Mouse (Mus musculus) bone marrow macrophage, adult 2 months (primary cell): ENCODE measurements around the gene Slc35f1. TPM values are rescaled to one million over a fixed set of nuclear protein-coding genes. Genes with fewer than 3 reads are reported as not detected.

ENCODE experiments used
- H3K27ac ChIP-seq: 2 replicates; pipeline ENCODE4 v1.5.1; 2012; ENCODE audit warnings: low read depth, low read length; ENCODE audit not compliant: insufficient read depth
- H3K4me1 ChIP-seq: 2 replicates; pipeline ENCODE4 v1.6.1; 2012; ENCODE audit warnings: low read length; ENCODE audit not compliant: control insufficient read depth, insufficient read depth
- H3K4me3 ChIP-seq: 2 replicates; pipeline ENCODE4 v1.5.1; 2012; ENCODE audit warnings: mild to moderate bottlenecking, low read length, moderate library complexity; ENCODE audit not compliant: insufficient read depth
- CTCF ChIP-seq: IDR thresholded peaks from 2 replicates; pipeline ENCODE4 v1.5.1; 2012; ENCODE audit warnings: low read depth, mild to moderate bottlenecking, low read length, moderate library complexity
- POLR2A ChIP-seq: IDR thresholded peaks from 2 replicates; pipeline ENCODE4 v1.6.1; 2012; ENCODE audit warnings: mild to moderate bottlenecking, low read depth, low read length, borderline replicate concordance
- polyA plus RNA-seq: library from polyadenylated mRNA; stranded (reverse); fragments of >200 nt; gene quantifications from 2 replicates; pipeline ENCODE4 v1.2.4, GENCODE M21; 2012; ENCODE audit not compliant: missing spikeins, insufficient read depth, insufficient read length

Slc35f1 gene
- polyA plus RNA-seq: not detected in 2 replicates

DNA sequence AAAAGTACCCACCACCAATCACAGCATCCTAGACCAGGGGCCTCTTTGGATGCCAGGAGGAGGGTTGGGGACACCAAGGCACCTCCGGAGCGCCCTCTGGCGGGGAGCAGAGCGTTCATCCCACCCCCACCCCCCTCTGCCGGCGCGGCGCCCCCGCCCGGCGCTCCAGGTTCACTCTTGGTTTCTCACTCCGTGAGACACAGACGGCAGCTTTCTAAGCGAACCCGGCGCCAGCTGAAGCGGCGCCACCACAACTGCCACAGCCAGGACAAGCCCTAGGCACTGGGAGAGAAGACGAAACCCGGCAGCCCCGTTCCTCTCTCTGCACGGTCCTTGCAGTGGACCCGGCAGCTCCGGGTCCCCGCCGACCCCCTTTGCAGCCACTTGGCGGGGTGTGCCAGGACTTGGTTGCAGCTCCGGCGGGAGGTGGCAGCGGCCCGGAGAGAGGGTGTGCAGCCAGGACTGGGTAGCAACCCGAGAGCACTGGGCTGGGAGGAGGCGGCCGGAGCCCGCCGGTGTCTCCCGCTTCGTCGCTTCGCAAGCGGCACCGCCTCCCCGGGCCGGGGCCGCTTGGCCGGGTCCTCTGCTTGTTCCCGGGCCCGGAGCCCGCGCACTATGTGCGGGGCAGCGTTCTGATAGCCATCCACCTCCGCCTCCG lies at the start of gene Slc35f1:
Slc35f1 (plus strand) TSS at position 200 of the 658 bp plus-strand sequence.
- TF ChIP-seq POLR2A: no peak
- TF ChIP-seq CTCF: peak; percentile 48
- peak within 1 kb of the TSS; percentile 40 for H3K4me3 ChIP-seq
- H3K27ac ChIP-seq: no peak within 1 kb of the TSS
- no peaks in the 10 kb centered on the region for H3K4me1 ChIP-seq

DNA sequence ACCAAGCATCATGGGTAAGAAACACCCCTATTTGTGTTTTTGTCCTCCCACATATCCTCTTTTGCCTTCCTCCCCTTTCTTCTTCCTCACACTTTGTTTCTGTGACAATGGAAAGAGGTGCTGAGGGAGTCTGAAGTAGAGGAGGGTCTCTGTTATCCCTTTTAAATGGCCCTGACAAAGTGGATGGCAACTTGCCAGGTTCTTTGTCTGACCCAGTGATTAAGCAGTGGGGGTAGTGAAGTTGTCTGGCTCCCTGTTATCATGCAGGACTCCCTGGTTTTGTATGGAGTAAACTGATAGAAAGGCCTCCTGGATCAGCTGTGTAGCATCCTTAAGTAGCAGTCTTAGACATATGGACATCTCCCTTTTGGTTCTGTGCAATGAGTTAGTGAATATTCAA lies 19.1 kb upstream of the Slc35f1 start:
- H3K4me3 ChIP-seq: no peak overlapping the region
- H3K27ac ChIP-seq: no peak overlapping the region
- no peaks in the 10 kb centered on the region for H3K4me1 ChIP-seq
- no peak for TF ChIP-seq CTCF
- no peak for TF ChIP-seq POLR2A

DNA sequence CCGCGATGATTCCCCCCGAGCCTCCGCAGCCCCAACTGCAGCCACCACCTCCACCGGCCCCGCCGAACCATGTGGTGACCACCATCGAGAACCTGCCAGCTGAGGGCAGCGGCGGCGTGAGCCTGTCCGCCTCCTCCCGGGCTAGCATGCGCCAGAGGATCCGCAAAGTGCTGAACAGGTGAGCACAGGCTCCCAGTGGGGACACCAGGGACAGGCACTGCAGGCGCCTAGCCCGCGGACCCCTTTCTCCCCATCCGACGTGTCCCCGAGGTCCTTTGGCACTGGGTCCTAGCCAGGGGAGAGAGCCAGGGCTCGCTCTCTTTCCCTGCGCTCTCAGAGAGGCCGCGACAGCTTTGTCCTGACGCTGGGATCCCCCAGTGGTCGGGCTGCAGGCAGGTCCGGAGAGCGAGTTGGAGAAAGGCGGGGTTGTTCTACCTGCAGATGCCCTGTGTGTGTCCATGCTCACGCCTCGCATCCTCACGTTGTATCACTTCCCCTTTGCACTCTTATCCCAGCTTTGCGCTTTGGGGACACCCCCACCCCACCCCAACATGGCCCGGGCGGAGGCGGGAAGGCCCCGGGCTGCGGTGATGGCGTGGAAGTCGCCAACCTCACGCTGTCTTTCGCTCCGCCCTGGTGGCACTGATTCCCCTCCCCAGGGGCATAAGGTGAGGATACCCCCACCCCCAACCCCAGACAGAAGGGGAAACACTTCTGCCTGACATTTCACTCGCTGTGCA lies 829 bp downstream of the Slc35f1 start:
- Histone ChIP-seq H3K4me3 (peak overlapping the region; percentile 40; the same call in 1 of the 2 replicates), H3K27ac (no peak overlapping the region), H3K4me1 (no peaks in the 10 kb centered on the region)
- no peak for TF ChIP-seq POLR2A
- TF ChIP-seq CTCF: no peak

DNA sequence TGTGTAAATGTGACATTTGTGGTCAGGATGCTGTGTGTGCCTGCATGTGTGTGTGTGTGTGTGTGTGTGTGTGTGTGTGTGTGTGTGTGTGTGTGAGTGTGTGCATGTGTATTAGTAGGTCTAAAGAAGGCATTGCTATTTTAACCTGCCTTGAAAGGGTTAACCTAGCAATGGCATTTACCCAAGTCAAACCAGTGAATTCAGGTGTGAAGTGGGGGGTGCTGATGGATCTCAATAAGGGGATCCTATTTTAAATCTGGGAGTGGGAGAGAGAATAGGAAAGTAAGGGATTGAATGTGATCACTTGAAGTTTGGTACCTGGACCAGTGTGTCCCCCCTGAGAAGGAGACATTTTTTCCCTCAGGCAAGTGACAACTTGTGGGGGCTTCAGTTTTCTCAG lies 13.4 kb downstream of the Slc35f1 start:
- no peak overlapping the region for H3K4me3 ChIP-seq
- no peaks in the 10 kb centered on the region for H3K4me1 ChIP-seq
- TF ChIP-seq CTCF (no peak), POLR2A (no peak)
- H3K27ac ChIP-seq: no peak overlapping the region

DNA sequence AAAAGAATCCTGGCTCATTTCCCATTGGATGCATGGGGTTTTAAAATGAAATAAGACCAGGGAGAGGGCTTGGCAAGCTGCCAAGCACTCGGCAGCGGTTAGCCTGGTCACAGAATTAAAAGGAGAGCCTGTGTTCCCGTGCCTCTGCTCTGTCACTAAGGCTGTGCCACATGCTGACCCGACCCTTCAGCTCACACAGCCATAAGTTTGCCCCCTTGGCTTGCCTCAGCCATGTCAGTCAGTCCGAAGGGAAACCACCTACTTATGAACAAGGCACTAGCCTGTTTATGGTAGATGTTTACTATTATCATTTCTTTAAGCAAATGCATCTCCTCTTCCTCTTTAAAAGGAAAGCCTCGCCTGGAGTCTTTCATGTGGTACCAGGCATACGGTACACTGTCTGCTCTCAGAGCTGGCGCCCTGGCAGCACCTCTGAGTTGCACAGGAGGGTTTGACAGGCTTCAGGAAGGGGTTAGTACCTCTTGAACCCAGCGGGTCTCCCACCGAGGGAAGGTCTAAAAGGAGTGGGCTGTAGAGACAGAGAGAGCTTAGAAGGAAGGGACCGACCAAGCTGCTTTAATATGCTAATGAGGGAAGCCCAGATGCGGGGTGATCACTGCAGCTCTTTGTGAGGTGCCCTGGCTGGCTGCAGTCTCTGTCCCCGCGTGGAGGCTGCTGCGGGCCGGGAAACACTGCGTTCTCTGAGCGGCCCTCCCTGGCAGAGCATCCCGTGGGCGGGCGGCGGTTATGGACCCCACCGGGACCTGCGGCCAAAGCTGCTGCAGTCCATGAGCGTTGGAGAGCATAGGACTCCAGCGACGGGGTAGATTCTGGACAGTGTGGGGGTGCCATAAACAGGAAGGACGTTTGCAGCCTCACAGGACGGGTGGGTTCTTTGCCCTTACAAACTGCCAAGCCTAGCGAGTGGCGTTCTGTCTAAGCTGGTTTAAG lies 14.0 kb downstream of the Slc35f1 start:
- Histone ChIP-seq H3K27ac (no peak overlapping the region), H3K4me3 (no peak overlapping the region), H3K4me1 (no peaks in the 10 kb centered on the region)
- TF ChIP-seq CTCF (no peak), POLR2A (no peak)

DNA sequence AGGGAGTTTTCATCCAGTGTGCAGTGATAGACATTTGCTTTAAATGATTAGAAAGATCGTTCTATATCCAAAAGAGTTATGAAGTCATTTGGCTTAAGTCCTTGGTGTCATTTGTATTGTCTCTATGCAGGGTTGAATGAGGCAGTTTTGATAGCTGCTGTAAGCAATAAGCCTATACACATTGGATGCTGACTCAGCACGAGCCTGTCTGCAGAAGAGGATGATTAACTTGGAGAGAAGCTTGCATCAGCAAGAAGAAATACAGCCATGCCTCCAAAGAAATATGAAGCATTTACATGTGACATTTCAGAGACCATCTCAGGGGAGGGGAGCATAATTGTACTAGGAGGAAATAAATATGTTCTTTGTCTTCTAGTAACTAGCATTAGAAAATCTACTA lies 19.1 kb downstream of the Slc35f1 start:
- no peak overlapping the region for H3K4me3 ChIP-seq
- H3K27ac ChIP-seq: no peak overlapping the region
- TF ChIP-seq POLR2A (no peak), CTCF (no peak)
- no peaks in the 10 kb centered on the region for H3K4me1 ChIP-seq

DNA sequence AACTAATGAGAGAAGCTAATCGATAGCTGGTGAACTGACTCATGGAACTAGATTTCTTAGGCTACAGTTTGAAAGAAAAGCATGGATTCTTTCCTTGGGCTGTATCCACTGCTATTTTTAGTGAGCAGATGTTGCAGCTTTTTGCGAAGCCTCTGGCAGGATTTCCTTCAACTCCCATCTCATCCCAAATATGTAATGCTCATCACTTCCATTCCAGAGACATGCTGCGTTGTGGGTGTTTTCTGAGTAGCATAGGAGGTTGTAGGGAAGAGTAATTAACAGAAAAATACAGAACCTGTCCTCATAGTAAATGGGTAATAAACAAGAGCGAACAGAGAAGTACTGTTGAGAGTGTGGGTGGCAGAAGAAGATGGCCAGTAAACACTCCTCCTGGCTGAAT lies 21.8 kb downstream of the Slc35f1 start:
- H3K27ac ChIP-seq: no peak overlapping the region
- H3K4me3 ChIP-seq: no peak overlapping the region
- no peaks in the 10 kb centered on the region for H3K4me1 ChIP-seq
- TF ChIP-seq CTCF: no peak
- TF ChIP-seq POLR2A: no peak

DNA sequence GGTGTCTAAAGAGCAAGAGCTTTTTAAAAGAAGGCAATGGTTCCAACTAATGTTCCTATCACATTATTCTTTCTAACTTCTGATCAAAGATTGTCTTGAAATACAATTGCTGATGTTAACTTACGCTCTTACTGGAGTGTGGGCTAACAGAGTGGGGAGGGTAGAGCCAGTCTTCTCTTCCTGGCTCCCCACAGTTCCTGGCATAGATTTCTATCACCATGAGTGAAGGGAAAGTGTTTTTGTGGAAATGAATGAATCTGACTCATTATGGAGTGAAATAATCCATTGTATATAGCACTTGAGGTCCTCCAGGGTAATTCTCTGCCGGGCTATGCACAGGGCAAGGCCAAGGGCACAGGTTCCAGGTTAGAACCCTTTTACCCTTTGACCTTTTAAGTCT lies 24.2 kb downstream of the Slc35f1 start:
- no peak overlapping the region for H3K27ac ChIP-seq
- H3K4me3 ChIP-seq: no peak overlapping the region
- H3K4me1 ChIP-seq: no peaks in the 10 kb centered on the region
- no peak for TF ChIP-seq CTCF
- TF ChIP-seq POLR2A: no peak

DNA sequence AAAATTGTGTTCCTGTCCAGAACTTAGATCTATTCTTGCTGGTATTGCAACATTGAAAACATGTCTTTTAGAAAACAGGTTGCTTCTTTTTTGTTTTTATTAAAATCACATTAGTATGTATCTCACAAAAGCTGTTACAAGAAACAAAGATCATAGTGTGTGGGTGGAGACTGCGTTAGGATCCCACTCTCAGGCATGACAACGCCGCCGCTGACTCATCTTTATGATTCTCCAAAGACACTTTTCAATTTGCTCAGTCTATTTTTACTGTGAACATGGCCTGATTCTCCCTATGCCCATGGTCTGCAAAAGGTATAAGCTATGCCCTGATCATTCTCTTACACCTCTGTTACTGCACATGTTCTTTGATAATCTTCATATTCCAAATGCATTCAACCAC lies 24.8 kb downstream of the Slc35f1 start:
- no peak overlapping the region for H3K27ac ChIP-seq
- TF ChIP-seq CTCF: no peak
- no peak for TF ChIP-seq POLR2A
- no peak overlapping the region for H3K4me3 ChIP-seq
- H3K4me1 ChIP-seq: no peaks in the 10 kb centered on the region
